Mouse (Mus musculus): ENCODE data around the gene Krt90. TPM values are rescaled to one million over a fixed set of nuclear protein-coding genes. Genes with fewer than 3 reads are reported as not detected.

The Krt90 gene
- polyA plus RNA-seq, 2 experiments from 2014 or later: not detected

GRCm38 (mm10) chr15:101508247-101508646 lies 54.5 kb downstream of the Krt90 start:
- ATAC-seq: no peak

- no peak for ATAC-seq
Measured at GRCm38 (mm10) chr15:101506896-101507758, 55.6 kb downstream of the Krt90 start.

Other genes with a start within 250 kb of the Krt90 start
- not detected for gene Krt80, start 192.8 kb downstream of the Krt90 start, polyA plus RNA-seq (2017; shearing (Covaris generic))
- not detected for gene Krt7, start 151.9 kb downstream of the Krt90 start, polyA plus RNA-seq (2017; shearing (Covaris generic))
- gene Krt87, start 124.1 kb downstream of the Krt90 start, polyA plus RNA-seq (2017; shearing (Covaris generic)): 1 to 10 TPM in 1 of 2 experiments, under 1 TPM in 1; 0.50 to 1.4 TPM
- not detected for gene Krt88, start 115.2 kb downstream of the Krt90 start, polyA plus RNA-seq (2017; shearing (Covaris generic))
- gene Krt81, start 99.2 kb downstream of the Krt90 start, polyA plus RNA-seq (2017; shearing (Covaris generic)): not detected
- gene Krt86, start 89.5 kb downstream of the Krt90 start, polyA plus RNA-seq (2017; shearing (Covaris generic)): not detected
- 1 to 10 TPM; 5.8 to 6.6 TPM for gene Krt83, start 71.4 kb downstream of the Krt90 start, polyA plus RNA-seq (2017; shearing (Covaris generic))
- not detected for gene Gm49425, start 45.7 kb downstream of the Krt90 start, polyA plus RNA-seq (2017; shearing (Covaris generic))
- gene Krt84, start 30.1 kb downstream of the Krt90 start, polyA plus RNA-seq (2017; shearing (Covaris generic)): not detected
- gene Krt82, start 12.3 kb downstream of the Krt90 start, polyA plus RNA-seq (2017; shearing (Covaris generic)): not detected
- gene Krt75, start 11.0 kb upstream of the Krt90 start, polyA plus RNA-seq (2017; shearing (Covaris generic)): under 1 TPM in 1 of 2 experiments, not detected in 1; 0.17 TPM
- gene Gm5414, start 65.2 kb upstream of the Krt90 start, polyA plus RNA-seq (2017; shearing (Covaris generic)): not detected
- not detected for gene Gm5478, start 84.4 kb upstream of the Krt90 start, polyA plus RNA-seq (2017; shearing (Covaris generic))
- gene Krt6b, start 117.3 kb upstream of the Krt90 start, polyA plus RNA-seq (2017; shearing (Covaris generic)): under 1 TPM in 1 of 2 experiments, not detected in 1; 0.24 TPM
- not detected for gene Krt6a, start 131.4 kb upstream of the Krt90 start, polyA plus RNA-seq (2017; shearing (Covaris generic))
- gene Krt5, start 149.9 kb upstream of the Krt90 start, polyA plus RNA-seq (2017; shearing (Covaris generic)): not detected
- not detected for gene Krt71, start 180.2 kb upstream of the Krt90 start, polyA plus RNA-seq (2017; shearing (Covaris generic))
- gene Krt72, start 223.5 kb upstream of the Krt90 start, polyA plus RNA-seq (2017; shearing (Covaris generic)): not detected
- gene Krt73, start 239.4 kb upstream of the Krt90 start, polyA plus RNA-seq (2017; shearing (Covaris generic)): not detected